Mouse (Mus musculus): ENCODE results near the gene Cadm4. TPM values are rescaled to one million over a fixed set of nuclear protein-coding genes. Genes with fewer than 3 reads are reported as not detected.

Cadm4 gene
- polyA plus RNA-seq, 1 experiment from 2014 or later, result 71.3 TPM

GRCm38 (mm10) chr7:24472442-24472841 is 9.4 kb upstream of the Cadm4 start:
- Histone ChIP-seq H3K27me3 (no peaks in the 10 kb centered on the region), H3K9ac (no peak overlapping the region), H3K4me3 (no peak overlapping the region), H3K4me1 (replicated peaks) (peaks cover 7% of the 10 kb centered on the region), H3K36me3 (no peaks in the 10 kb centered on the region), H3K4me2 (no peak overlapping the region), H3K27ac (replicated peaks) (no peak overlapping the region), H3K9me3 (no peaks in the 10 kb centered on the region)
- no peak for ATAC-seq (ENCODE audit: low read depth)
- WGBS, result 74% methylated on average over 6 of the region's 6 CpGs

GRCm38 (mm10) chr7:24472937-24473336 is 8.9 kb upstream of the Cadm4 start:
- Histone ChIP-seq H3K4me1 (replicated peaks) (peaks cover 7% of the 10 kb centered on the region), H3K27me3 (no peaks in the 10 kb centered on the region), H3K9ac (no peak overlapping the region), H3K4me3 (no peak overlapping the region), H3K27ac (replicated peaks) (no peak overlapping the region), H3K9me3 (no peaks in the 10 kb centered on the region), H3K4me2 (no peak overlapping the region), H3K36me3 (no peaks in the 10 kb centered on the region)
- 71% methylated on average over 7 of the region's 7 CpGs for WGBS
- ATAC-seq (ENCODE audit: low read depth), result no peak

- 0 out of 2 replicates have a peak, but pooled peaks have one; percentile 10 for ATAC-seq (ENCODE audit: low read depth)
Measured at GRCm38 (mm10) chr7:24473913-24474529, 7.8 kb upstream of the Cadm4 start.

GRCm38 (mm10) chr7:24474811-24475506 is 6.9 kb upstream of the Cadm4 start:
- Histone ChIP-seq H3K4me1 (replicated peaks) (peaks cover 16% of the 10 kb centered on the region), H3K27ac (replicated peaks) (no peak overlapping the region), H3K27me3 (no peaks in the 10 kb centered on the region), H3K36me3 (no peaks in the 10 kb centered on the region), H3K4me2 (no peak overlapping the region; the same call in 1 of the 2 replicates), H3K4me3 (no peak overlapping the region), H3K9me3 (no peaks in the 10 kb centered on the region), H3K9ac (peak overlapping the region; percentile 43; the same call in 1 of the 2 replicates)
- 31% methylated on average over 20 of the region's 21 CpGs for WGBS
- no peak for ATAC-seq (ENCODE audit: low read depth)

More at GRCm38 (mm10) chr7:24473913-24474529, 7.8 kb upstream of the Cadm4 start:
- Histone ChIP-seq H3K9ac (no peak overlapping the region), H3K9me3 (no peaks in the 10 kb centered on the region), H3K36me3 (no peaks in the 10 kb centered on the region), H3K27ac (replicated peaks) (no peak overlapping the region), H3K4me2 (no peak overlapping the region), H3K27me3 (no peaks in the 10 kb centered on the region), H3K4me3 (no peak overlapping the region), H3K4me1 (replicated peaks) (peaks cover 7% of the 10 kb centered on the region)
- WGBS, result 40% methylated on average over 10 of the region's 10 CpGs

- Histone ChIP-seq H3K9ac (no peak overlapping the region), H3K27me3 (no peaks in the 10 kb centered on the region), H3K4me3 (no peak overlapping the region), H3K36me3 (no peaks in the 10 kb centered on the region), H3K4me2 (no peak overlapping the region), H3K4me1 (replicated peaks) (peaks cover 29% of the 10 kb centered on the region), H3K27ac (replicated peaks) (no peak overlapping the region), H3K9me3 (no peaks in the 10 kb centered on the region)
- 78% methylated on average over 8 of the region's 8 CpGs for WGBS
- no peak for ATAC-seq (ENCODE audit: low read depth)
Measured at GRCm38 (mm10) chr7:24476338-24476737, 5.5 kb upstream of the Cadm4 start.

- no peak overlapping the region for H3K27ac ChIP-seq (replicated peaks)
- no peaks in the 10 kb centered on the region for H3K36me3 ChIP-seq
- no peaks in the 10 kb centered on the region for H3K27me3 ChIP-seq
- no peak overlapping the region for H3K4me2 ChIP-seq
- H3K4me1 ChIP-seq (replicated peaks), result peaks cover 29% of the 10 kb centered on the region
- H3K9me3 ChIP-seq, result no peaks in the 10 kb centered on the region
- H3K9ac ChIP-seq, result no peak overlapping the region
- 82% methylated on average over 7 of the region's 7 CpGs for WGBS
- ATAC-seq (ENCODE audit: low read depth), result no peak
- H3K4me3 ChIP-seq, result no peak overlapping the region
Measured at GRCm38 (mm10) chr7:24476856-24477255, 5.0 kb upstream of the Cadm4 start.

GRCm38 (mm10) chr7:24478911-24479310 is 2.9 kb upstream of the Cadm4 start:
- no peak overlapping the region for H3K4me2 ChIP-seq
- H3K36me3 ChIP-seq, result no peaks in the 10 kb centered on the region
- 92% methylated on average over 5 of the region's 5 CpGs for WGBS
- H3K4me1 ChIP-seq (replicated peaks), result peaks cover 42% of the 10 kb centered on the region
- H3K9me3 ChIP-seq, result no peaks in the 10 kb centered on the region
- H3K27me3 ChIP-seq, result no peaks in the 10 kb centered on the region
- no peak overlapping the region for H3K9ac ChIP-seq
- ATAC-seq (ENCODE audit: low read depth), result no peak
- no peak overlapping the region for H3K27ac ChIP-seq (replicated peaks)
- H3K4me3 ChIP-seq, result no peak overlapping the region

- no peaks in the 10 kb centered on the region for H3K9me3 ChIP-seq
- peak overlapping the region; percentile 86 for H3K4me2 ChIP-seq
- H3K36me3 ChIP-seq, result no peaks in the 10 kb centered on the region
- peaks cover 47% of the 10 kb centered on the region for H3K4me1 ChIP-seq (replicated peaks)
- no peaks in the 10 kb centered on the region for H3K27me3 ChIP-seq
- H3K9ac ChIP-seq, result peak overlapping the region; percentile 96
- peak overlapping the region; percentile 76; the same call in 1 of the 2 replicates for H3K4me3 ChIP-seq
- 97% methylated on average over 2 of the region's 2 CpGs for WGBS
- 0 out of 2 replicates have a peak overlapping the region, but pooled peaks have one; percentile 13 for H3K27ac ChIP-seq (replicated peaks)
- ATAC-seq (ENCODE audit: low read depth), result no peak
Measured at GRCm38 (mm10) chr7:24479685-24480084, 2.1 kb upstream of the Cadm4 start.

- Histone ChIP-seq H3K27ac (replicated peaks) (peak overlapping the region; percentile 59), H3K9me3 (no peaks in the 10 kb centered on the region), H3K9ac (peak overlapping the region; percentile 96), H3K4me3 (peak overlapping the region; percentile 76), H3K4me2 (peak overlapping the region; percentile 86), H3K27me3 (no peaks in the 10 kb centered on the region), H3K4me1 (replicated peaks) (peaks cover 50% of the 10 kb centered on the region), H3K36me3 (no peaks in the 10 kb centered on the region)
- WGBS, result 56% methylated on average over 18 of the region's 18 CpGs
- no peak for ATAC-seq (ENCODE audit: low read depth)
Measured at GRCm38 (mm10) chr7:24480121-24480941, 1.5 kb upstream of the Cadm4 start.

- WGBS, result 13% methylated on average over 14 of the region's 14 CpGs
- Histone ChIP-seq H3K27me3 (no peaks in the 10 kb centered on the region), H3K4me2 (peak overlapping the region; percentile 86), H3K27ac (replicated peaks) (peak overlapping the region; percentile 86), H3K36me3 (no peaks in the 10 kb centered on the region), H3K4me3 (peak overlapping the region; percentile 76), H3K4me1 (replicated peaks) (peaks cover 56% of the 10 kb centered on the region), H3K9me3 (no peaks in the 10 kb centered on the region), H3K9ac (peak overlapping the region; percentile 96)
- peak; percentile 6 for ATAC-seq (ENCODE audit: low read depth)
Measured at GRCm38 (mm10) chr7:24480986-24481473, 793 bp upstream of the Cadm4 start.

- H3K36me3 ChIP-seq, result no peaks in the 10 kb centered on the region
- ATAC-seq (ENCODE audit: low read depth), result peak; percentile 37
- no peaks in the 10 kb centered on the region for H3K9me3 ChIP-seq
- peak overlapping the region; percentile 86 for H3K27ac ChIP-seq (replicated peaks)
- no peaks in the 10 kb centered on the region for H3K27me3 ChIP-seq
- WGBS, result 2% methylated on average over 16 of the region's 38 CpGs
- peak overlapping the region; percentile 86 for H3K4me2 ChIP-seq
- peak overlapping the region; percentile 76 for H3K4me3 ChIP-seq
- peak overlapping the region; percentile 96 for H3K9ac ChIP-seq
- H3K4me1 ChIP-seq (replicated peaks), result peaks cover 70% of the 10 kb centered on the region
Measured at GRCm38 (mm10) chr7:24482208-24483020, 591 bp downstream of the Cadm4 start.

Measured in neural tube, embryonic 13.5 days (tissue).